In the genomic region with DNA sequence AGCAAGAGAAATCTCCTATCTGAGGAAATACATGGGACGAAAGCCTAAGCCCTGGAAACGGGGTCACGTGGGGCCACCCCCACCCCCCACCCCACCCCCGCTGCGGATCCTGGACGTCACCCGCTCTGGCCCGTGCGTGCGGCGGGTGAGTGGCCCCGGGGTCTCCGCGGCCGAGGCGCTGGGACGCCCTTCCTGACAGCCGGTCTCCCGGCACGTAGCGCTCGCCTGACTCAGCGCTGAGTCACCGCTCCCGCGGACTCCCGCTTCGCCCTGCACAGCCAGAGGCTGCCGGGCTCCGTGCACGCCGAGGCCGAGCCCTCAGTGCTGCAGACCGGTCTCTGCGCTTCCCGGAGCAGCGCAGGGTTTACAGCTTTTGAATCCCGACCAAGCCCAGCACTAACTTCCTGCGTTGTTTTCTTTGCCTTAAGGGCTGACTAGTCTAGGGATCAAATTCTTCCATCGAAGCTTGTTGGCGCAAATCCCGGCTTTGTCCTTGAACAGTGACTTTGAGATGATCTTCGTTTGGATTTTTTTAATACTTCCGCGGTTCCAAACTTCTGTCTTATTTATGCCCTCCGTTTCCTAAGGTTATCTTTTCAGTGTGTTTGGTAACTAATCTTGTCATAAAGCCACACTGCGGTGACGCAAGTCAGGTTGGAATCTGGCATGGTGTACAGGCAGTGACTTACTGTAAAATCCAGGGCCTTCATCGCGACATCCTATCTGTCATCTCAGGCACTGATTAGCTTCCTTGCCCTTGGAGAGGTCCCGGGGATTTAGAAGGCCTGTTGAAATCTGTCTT, we compare ENCODE assay signal across 8 mouse cellular contexts.
DNase-seq lines count a peak whose midpoint lies in the region; ATAC-seq and TF ChIP-seq lines count a peak whose summit lies in the region.

No protein-coding gene starts in this region.

- H3K36me3 ChIP-seq in intestine, embryonic 16.5 days (ENCODE audit: control insufficient read depth, insufficient read depth, low read length), result no peaks in the 10 kb centered on the region
- H3K36me3 ChIP-seq in limb, embryonic 11.5 days (ENCODE audit: control insufficient read depth, insufficient read depth, low read length), result no peaks in the 10 kb centered on the region
- H3K36me3 ChIP-seq in midbrain, embryonic 12.5 days, result no peaks in the 10 kb centered on the region
- no peaks in the 10 kb centered on the region for H3K36me3 ChIP-seq in small intestine, adult 2 months (ENCODE audit: control insufficient read depth, insufficient read depth, low read length)

- no peaks in the 10 kb centered on the region for H3K27me3 ChIP-seq in intestine, embryonic 16.5 days (replicated peaks; ENCODE audit: control insufficient read depth, insufficient read depth, low read length)
- no peaks in the 10 kb centered on the region for H3K27me3 ChIP-seq in limb, embryonic 11.5 days (ENCODE audit: control insufficient read depth, insufficient read depth, low read length)
- peaks cover 17% of the 10 kb centered on the region for H3K27me3 ChIP-seq in midbrain, embryonic 12.5 days
- no peaks in the 10 kb centered on the region for H3K27me3 ChIP-seq in small intestine, adult 2 months (ENCODE audit: control insufficient read depth, insufficient read depth, low read length)

- H3K27ac ChIP-seq in intestine, embryonic 16.5 days (ENCODE audit: low read length), result peak overlapping the region; percentile 86
- no peak overlapping the region for H3K27ac ChIP-seq in limb, embryonic 11.5 days (replicated peaks; ENCODE audit: low read depth, low read length)
- H3K27ac ChIP-seq in midbrain, embryonic 12.5 days (replicated peaks), result 0 out of 2 replicates have a peak overlapping the region, but pooled peaks have one; percentile 12
- H3K27ac ChIP-seq in small intestine, adult 2 months (ENCODE audit: insufficient read depth, low read depth, low read length), result peak overlapping the region; percentile 86

- H3K9ac ChIP-seq in intestine, embryonic 16.5 days (ENCODE audit: low read depth, low read length), result peak overlapping the region; percentile 61
- peak overlapping the region; percentile 56; the same call in 1 of the 2 replicates for H3K9ac ChIP-seq in limb, embryonic 11.5 days (ENCODE audit: low read length)
- H3K9ac ChIP-seq in midbrain, embryonic 12.5 days (replicated peaks), result peak overlapping the region; percentile 46

- H3K4me3 ChIP-seq in intestine, embryonic 16.5 days (ENCODE audit: low read length), result peak overlapping the region; percentile 47
- peak overlapping the region; percentile 45 for H3K4me3 ChIP-seq in limb, embryonic 11.5 days (ENCODE audit: low read depth, low read length)
- peak overlapping the region; percentile 49 for H3K4me3 ChIP-seq in midbrain, embryonic 12.5 days
- H3K4me3 ChIP-seq in small intestine, adult 2 months (ENCODE audit: low read depth, low read length), result peak overlapping the region; percentile 62

- peak; percentile 99 for ATAC-seq in intestine, embryonic 16.5 days
- ATAC-seq in limb, embryonic 11.5 days (ENCODE audit: insufficient number of reproducible peaks, low FRiP score, low TSS enrichment, low read depth), result peak; percentile 80
- peak; percentile 99 for ATAC-seq in midbrain, embryonic 12.5 days (ENCODE audit: low FRiP score, low read depth)

- peak; percentile 61 for DNase-seq in layer of hippocampus, adult 11-12 months (ENCODE audit: low spot score)
- DNase-seq in layer of hippocampus, adult 9-10 months (ENCODE audit: low spot score), result no peak
- DNase-seq in embryo, embryonic 10.5 days (ENCODE audit: low spot score), result peak; percentile 87
- DNase-seq in gastrocnemius, postnatal 4 days (ENCODE audit: low spot score in 2 of 2), result peak; percentile 65 to 80
- peak; percentile 84 for DNase-seq in limb, embryonic 11.5 days (ENCODE audit: low spot score)

- WGBS in intestine, embryonic 16.5 days, result 3% methylated on average over 51 of the region's 51 CpGs
- WGBS in limb, embryonic 11.5 days, result 6% methylated on average over 49 of the region's 51 CpGs
- WGBS in midbrain, embryonic 12.5 days, result 6% methylated on average over 50 of the region's 51 CpGs
- WGBS in small intestine, adult 2 months, result 2% methylated on average over 51 of the region's 51 CpGs

- no peaks in the 10 kb centered on the region for H3K9me3 ChIP-seq in intestine, embryonic 16.5 days (ENCODE audit: control insufficient read depth, low read length)
- no peaks in the 10 kb centered on the region for H3K9me3 ChIP-seq in limb, embryonic 11.5 days (ENCODE audit: control insufficient read depth, low read length)
- no peaks in the 10 kb centered on the region for H3K9me3 ChIP-seq in midbrain, embryonic 12.5 days

- TF ChIP-seq POLR2A in small intestine, adult 2 months (IDR thresholded peaks at IDR 0.05; ENCODE audit: low read depth, low read length), result peak; percentile 31; the same call in 1 of the 2 replicates

- no peak for TF ChIP-seq CTCF in small intestine, adult 2 months (IDR thresholded peaks at IDR 0.05; ENCODE audit: extremely low read depth, insufficient read length, insufficient replicate concordance, low read depth, low read length)

- peak overlapping the region; percentile 61 for H3K4me2 ChIP-seq in intestine, embryonic 16.5 days (ENCODE audit: low read depth, low read length)
- peak overlapping the region; percentile 66 for H3K4me2 ChIP-seq in limb, embryonic 11.5 days (ENCODE audit: low read depth, severe bottlenecking)
- peak overlapping the region; percentile 68 for H3K4me2 ChIP-seq in midbrain, embryonic 12.5 days (replicated peaks)

- H3K4me1 ChIP-seq in intestine, embryonic 16.5 days (ENCODE audit: control insufficient read depth, insufficient read depth, low read length), result peaks cover 4% of the 10 kb centered on the region; the same call in 1 of the 2 replicates
- H3K4me1 ChIP-seq in limb, embryonic 11.5 days (ENCODE audit: control insufficient read depth, insufficient read depth, low read length), result no peaks in the 10 kb centered on the region
- H3K4me1 ChIP-seq in midbrain, embryonic 12.5 days, result peaks cover 4% of the 10 kb centered on the region; the same call in 1 of the 2 replicates
- peaks cover 6% of the 10 kb centered on the region; the same call in 1 of the 2 replicates for H3K4me1 ChIP-seq in small intestine, adult 2 months (ENCODE audit: control insufficient read depth, insufficient read depth, insufficient read length, low read length)
